Mouse (Mus musculus) small intestine, adult 10 weeks (tissue): ENCODE measurements around the gene Btbd35f3. TPM values are rescaled to one million over a fixed set of nuclear protein-coding genes. Genes with fewer than 3 reads are reported as not detected.

Experiments used
- polyA plus RNA-seq: library from polyadenylated mRNA; stranded (reverse); fragments of 350-450 nt; fragmentation: Illumina TruSeq; extraction: RNeasy Lipid Tissue Mini Kit (QIAGEN cat#74804); gene quantifications from one replicate; pipeline ENCODE4 v1.2.3, GENCODE M21; 2014; ENCODE audit warnings: low replicate concordance

The Btbd35f3 gene
- polyA plus RNA-seq = not detected

DNA sequence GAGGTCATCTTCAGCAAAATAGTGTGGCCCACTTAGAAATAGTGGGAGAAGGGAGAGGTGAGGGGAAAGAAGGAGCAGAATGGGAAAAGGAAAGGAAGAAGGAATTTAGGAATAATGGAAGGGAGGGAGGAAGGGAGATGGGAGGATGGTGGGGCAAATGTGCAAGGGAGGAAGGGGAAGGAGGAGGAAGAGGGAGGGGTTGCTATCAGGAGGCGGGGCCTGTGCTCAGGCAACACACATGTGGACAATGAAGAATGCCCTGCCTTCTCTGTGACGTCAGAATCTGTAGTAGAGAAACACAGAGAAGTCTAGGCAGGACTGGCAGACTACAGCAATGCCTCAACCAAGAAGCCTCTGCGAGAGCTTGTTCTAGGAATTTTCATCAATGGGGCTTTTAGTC lies at the start of gene Btbd35f3:
Btbd35f3 (plus strand) TSS at position 301 of the 400 bp plus-strand sequence.

Other genes with a start within 250 kb of the Btbd35f3 start
- gene Btbd35f16, start 80.7 kb upstream of the Btbd35f3 start, polyA plus RNA-seq = not detected
- not detected for gene Btbd35f28, start 158.9 kb downstream of the Btbd35f3 start, polyA plus RNA-seq